Mouse (Mus musculus) mouse embryonic stem cell (cell line): ENCODE results near the gene Pkig.
"Not testable (repeated sequence)": the region's sequence is repeated elsewhere in the genome, so short reads cannot be mapped to it uniquely, and the experiment has no call there.

Source experiments
- in situ Hi-C, 2 experiments: fragments of 300-500 bp; cut with MboI; formaldehyde crosslinking; loops; 1 replicate in 1 of 2; 3 replicates in 1 of 2; pipeline ENCODE4 v1.14.3; 2019 to 2020; ENCODE audit warnings: low sequenced_read_pairs in 2 of 2, low pct_unique_long_range_greater_than_20kb in 1 of 2, mixed read lengths in 1 of 2; ENCODE audit not compliant: unreplicated experiment in 1 of 2

Gene Pkig

DNA sequence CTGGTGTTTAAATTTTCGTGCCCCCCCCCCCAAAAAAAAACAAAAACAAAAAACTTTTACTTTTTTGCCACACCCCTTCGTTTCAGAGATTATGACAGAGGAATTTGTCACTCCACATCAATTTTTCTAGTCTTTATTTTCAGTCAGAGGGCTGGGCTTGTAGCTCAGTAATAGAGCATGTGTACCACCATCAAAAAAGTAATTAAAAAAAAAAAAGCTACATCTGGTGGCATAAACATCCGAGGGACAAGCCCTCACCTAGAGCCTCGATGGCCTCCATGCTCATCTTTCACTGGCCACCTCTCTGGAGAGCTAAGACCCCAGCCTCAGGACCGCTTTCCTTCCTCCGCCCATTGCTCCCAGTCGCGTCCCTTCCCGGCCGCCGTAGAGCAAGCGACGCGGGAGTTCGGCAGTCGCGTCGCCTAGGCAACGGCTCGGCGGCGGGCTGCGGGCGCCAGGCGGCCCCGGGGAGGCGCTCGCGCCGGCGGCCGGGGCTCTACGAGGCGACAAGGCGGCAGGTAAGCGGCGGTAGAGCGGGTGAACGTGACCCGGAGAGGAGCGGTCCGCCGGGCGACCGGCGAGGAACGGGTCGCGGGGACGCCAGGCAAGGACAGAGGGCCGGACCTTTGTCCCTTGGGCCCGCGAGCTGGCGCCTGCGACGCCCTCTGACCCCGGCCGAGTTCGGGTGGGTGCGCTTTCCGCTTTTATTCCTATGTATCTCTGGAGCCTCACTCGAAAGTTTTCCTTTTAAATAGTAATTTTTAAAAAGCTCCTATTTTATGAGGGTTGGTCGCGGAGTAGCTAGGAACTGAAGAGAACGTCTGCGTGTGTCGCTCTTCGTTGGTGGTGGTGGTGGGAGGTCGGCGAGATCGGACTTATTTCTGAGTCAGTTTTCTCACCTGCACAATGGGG, at the start of gene Pkig:
Gene Pkig, plus strand, starts transcription at position 412 of the 912 bp plus-strand sequence.
- in situ Hi-C loops, result no loop called here

DNA sequence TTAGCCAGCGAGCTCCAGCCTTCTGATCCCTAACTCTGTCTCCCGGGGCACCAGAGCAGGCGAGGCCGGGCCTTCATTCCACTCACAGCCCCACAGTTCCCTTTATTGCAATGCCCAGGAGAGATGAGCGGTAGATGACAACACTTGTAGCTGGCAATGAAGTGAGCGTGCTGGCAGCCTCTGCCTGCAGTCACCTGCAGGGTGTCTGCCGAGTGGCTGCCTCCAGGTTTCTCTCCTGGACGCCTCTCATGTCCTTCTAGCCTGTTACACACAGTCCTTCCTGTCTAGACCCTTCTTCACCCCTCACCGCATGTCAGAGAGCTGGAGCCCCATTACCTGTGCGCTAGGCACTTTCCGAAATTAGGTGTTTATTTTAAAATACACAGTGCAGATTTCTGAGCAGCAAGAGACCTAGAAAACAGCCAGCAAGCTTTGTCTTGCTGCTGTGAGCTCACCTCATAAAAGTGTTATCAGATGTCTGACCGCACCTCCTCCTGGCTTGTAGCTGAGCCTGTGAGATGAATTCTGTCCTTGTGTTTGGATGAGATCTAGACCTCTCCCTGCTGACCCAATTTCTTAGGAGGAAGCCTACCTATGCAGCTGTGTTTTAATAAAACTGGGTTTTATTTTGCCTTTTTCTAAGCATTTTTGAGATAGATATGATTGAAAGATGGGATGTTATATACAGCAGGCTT, 48.8 kb upstream of the Pkig start:
- in situ Hi-C loops, result no loop called here

- in situ Hi-C loops, result no loop called here
These were observed 47.0 kb upstream of the Pkig start for GRCm38 (mm10) chr2:163611176-163611575.

DNA sequence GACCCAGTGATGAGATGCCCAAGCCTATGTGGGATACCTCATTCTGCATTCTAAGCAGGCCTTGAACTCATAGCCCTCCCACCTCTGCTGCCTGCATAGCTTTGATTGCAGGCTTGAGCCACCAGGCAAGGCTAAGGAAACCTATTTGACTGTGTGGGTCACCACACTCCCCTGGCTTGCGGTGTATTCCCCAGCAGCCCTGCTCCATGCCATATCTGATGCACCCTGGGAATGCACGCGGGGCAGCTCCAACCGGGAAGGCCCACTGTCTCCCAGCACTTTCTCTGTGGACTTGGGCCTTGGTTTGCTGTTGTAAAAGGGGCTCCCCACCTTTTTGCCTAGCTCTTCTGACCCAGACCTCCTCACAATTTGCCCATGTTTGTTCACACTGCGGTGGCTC, 45.0 kb upstream of the Pkig start:
- in situ Hi-C loops, result no loop called here

- in situ Hi-C loops, result no loop called here
These were observed 44.2 kb upstream of the Pkig start for GRCm38 (mm10) chr2:163613990-163614389.

DNA sequence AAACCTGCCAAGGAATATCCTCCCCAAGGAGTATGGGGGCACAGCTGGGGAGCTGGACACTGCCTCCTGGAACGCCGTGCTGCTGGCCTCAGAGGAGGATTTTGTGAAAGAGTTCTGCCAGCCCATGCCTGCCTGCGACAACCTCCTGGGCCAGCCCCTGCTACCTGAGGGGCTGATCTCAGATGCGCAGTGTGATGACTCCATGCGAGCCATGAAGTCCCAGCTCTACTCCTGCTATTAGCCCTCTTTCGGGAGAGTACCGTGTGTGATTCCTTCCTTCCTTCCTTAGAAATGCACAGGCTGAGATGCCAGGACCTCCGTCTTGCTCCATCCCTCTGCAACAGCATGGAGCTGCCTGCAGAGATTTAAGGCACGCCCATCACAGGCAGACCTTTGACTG, 42.8 kb upstream of the Pkig start:
- in situ Hi-C loops, result no loop called here

GRCm38 (mm10) chr2:163615906-163616651, 42.1 kb upstream of the Pkig start:
- in situ Hi-C loops, result no loop called here

DNA sequence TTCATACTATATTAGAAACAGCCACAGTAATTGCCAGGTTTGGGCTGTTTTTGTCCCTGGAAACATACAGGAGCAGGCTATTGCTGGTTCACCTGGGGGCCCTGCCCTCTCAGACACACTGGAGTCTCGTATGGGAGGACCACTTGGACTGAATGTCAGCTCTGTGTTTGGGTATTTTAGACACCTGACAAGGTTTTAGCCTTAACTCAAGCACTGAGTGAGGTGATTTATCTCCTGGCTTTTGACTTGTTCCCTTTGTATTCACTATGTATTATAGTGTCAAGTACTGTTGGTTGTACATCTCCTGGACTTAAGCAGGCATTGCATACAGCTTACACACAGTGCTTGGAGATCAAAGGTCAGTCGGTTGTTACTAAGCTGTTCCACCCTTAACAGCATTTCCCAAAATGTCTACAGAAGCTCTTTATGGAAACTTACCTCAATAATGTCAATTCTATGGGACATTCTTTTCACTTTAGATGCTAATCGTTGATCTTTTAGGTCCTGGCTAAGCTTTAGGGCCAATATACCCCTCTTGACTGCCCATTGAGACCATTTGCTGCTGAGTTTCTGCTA, 41.4 kb upstream of the Pkig start:
- in situ Hi-C loops, result no loop called here

- in situ Hi-C loops, result no loop called here
These were observed 40.8 kb upstream of the Pkig start for GRCm38 (mm10) chr2:163617232-163617863.

GRCm38 (mm10) chr2:163617874-163618273, 40.3 kb upstream of the Pkig start:
- in situ Hi-C loops, result no loop called here

GRCm38 (mm10) chr2:163620451-163620850, 37.7 kb upstream of the Pkig start:
- in situ Hi-C loops, result no loop called here

DNA sequence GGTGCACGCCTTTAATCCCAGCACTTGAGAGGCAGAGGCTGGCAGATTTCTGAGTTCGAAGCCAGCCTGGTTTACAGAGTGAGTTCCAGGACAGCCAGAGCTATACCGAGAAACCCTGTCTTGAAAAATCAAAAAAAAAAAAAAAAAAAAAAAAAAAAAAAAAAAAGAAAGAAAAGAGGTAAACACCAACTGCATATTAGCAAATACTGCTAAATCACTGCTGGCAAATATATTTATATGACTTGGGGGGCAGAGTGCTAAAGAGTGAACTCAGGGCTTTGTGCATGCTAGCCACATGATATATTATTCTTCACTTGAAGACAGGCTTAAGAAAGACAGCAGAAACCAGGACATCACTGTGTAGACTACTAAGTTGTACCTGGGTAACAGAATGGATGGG, 36.8 kb upstream of the Pkig start:
- in situ Hi-C loops, result not testable (repeated sequence)

- in situ Hi-C loops, result no loop called here
These were observed 27.0 kb upstream of the Pkig start for GRCm38 (mm10) chr2:163631223-163631622.

- in situ Hi-C loops, result no loop called here
These were observed 26.5 kb upstream of the Pkig start for GRCm38 (mm10) chr2:163631715-163632114.

GRCm38 (mm10) chr2:163634211-163634610, 24.0 kb upstream of the Pkig start:
- in situ Hi-C loops, result no loop called here

DNA sequence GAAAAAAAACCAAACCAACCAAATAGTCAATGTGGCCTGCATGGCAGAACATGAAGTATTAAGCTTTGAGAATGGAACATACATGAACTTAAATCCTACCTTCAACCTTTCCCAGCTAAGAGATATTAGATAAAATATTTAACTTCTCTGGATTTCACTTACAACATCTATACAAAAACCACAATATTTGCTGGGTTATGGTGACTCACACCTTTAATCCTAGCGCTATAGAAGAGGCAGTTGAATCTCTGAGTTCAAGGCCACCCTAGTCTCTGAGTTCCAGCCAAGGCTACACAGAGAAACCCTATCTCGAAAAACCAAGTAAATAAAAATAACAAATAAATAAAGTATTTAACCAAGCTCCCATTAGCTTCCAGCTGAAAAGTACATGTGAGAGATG, 22.1 kb upstream of the Pkig start:
- in situ Hi-C loops, result no loop called here

GRCm38 (mm10) chr2:163637655-163638266, 20.4 kb upstream of the Pkig start:
- in situ Hi-C loops, result no loop called here

- in situ Hi-C loops, result no loop called here
These were observed 17.7 kb upstream of the Pkig start for GRCm38 (mm10) chr2:163640493-163640892.
